Mouse (Mus musculus) thymus, postnatal 4 days (tissue): ENCODE measurements at regions not wholly inside any gene's neighbourhood (a gene's known extent, or its start where the extent isn't known, plus 50 kb on each side); places are given as distances from the start of the nearest gene placed in this dataset.

ENCODE experiments used
- DNase-seq: peaks from one replicate; pipeline ENCODE4 v3.0.0; 2021

DNA sequence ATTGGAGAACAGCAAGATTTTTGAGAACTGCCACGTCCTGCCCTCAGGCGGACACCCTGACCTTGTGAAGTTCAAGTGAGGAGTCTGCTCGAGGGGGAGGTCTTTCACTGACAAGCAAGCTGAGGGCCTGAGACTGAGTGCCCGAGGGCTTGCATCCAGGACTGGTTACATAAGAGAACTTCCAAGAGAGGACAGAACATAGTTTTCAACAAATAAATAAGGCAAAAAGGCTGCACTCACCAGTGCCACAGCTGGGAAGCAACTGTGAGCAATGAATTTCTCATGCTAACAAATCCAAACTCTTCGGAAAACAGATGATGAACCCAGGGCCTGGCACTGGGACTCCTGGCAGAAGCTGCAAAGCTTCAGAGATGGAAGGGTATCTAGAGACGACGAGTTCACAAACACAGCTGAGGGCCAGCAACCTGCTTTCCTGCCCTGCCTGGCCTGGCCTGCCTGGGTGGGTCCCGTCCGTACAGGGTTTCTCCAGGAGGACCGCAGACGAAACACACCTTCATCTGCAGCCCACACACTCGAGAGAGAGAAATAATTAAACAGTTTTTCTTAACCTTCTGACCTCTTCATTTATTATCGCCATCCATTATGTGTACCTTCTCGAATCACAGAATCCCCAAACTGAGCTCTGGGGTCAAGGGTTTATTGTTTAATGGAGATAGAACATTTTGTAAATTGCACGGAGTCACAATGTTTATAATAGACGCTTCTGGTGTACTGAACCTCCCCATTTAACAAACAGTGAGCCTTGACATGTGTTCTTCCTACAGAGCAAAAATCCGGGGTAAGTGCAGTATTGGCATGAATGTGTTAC is 334.3 kb upstream of the Ddhd1 start:
- no peak for DNase-seq

GRCm38 (mm10) chr14:45992870-45993135 is 334.9 kb upstream of the Ddhd1 start:
- no peak for DNase-seq

DNA sequence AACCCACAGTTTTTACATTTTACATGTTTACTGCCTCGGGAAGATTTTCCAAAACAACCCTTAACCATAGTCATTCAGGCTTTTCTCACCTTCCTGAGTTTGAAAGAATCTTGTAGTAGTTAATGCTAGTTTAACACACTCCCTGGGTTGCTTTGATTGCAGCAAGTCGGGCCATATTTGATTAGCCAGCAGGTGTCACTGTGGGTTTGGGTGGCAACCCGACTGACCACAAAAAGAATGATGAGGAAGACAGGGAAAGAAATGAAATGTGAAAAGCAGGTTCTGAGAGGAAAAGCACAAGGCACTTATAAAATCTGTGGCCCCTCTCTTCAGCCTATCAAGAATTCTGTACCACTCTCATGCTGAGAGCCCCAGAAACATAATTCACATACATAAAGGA is 335.7 kb upstream of the Ddhd1 start:
- DNase-seq: peak; percentile 31

DNA sequence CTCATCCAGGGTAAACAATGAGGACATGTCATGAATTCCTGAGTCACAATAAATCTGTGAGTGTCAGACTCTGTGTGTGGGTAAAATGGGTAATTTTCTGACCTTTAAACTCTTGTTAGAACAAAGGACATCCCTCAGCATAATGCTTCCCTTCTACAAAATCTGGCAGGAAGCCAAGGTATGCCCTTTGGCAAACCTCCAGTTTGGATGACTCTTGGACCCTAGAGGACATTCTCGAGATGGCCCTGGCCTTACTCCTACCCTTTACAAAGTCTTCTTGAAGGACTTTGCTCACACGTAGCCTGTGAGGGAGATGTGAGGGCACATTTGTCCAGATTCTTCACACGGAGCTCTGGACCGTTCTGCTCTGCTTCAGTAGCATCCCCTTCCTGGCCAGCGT is 338.8 kb upstream of the Ddhd1 start:
- no peak for DNase-seq

DNA sequence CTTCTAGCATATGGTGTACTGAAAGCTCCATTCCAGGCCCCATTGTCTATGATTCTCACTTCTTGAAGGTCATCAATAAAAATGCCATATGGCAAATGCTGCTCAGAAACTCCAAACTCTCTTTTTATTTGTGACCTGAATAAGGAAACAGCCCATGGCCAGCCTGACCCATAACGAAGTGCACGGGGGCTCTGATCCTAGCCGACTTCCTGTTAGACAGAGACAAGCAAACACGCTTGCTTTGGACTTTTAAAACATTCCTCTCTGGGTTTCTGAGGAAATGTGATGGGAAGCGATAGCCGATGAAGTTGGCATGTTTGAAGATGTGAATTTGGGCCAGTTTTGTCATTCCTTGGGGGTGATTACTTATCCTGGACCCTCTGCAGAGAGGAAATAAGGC is 346.1 kb upstream of the Ddhd1 start:
- no peak for DNase-seq

- no peak for DNase-seq
Observed at GRCm38 (mm10) chr14:46005307-46005706, 347.4 kb upstream of the Ddhd1 start.

DNA sequence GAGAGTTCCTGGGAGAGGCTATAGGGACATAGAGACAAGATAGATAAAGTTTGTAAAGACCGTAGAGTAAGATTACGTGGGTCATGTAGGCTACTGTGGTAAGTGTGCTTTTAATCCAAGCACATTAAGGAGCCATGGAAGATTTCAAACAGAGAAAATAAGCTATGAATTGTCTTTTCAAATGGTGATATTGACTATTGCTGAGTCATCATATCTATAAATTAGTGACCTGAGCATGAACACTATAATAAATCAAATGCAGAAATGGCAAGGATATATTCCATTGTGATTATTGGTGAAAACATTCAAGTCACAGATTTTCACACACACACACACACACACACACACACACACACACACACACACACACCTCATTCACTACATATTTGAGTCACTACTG is 355.3 kb upstream of the Ddhd1 start:
- DNase-seq: no peak

DNA sequence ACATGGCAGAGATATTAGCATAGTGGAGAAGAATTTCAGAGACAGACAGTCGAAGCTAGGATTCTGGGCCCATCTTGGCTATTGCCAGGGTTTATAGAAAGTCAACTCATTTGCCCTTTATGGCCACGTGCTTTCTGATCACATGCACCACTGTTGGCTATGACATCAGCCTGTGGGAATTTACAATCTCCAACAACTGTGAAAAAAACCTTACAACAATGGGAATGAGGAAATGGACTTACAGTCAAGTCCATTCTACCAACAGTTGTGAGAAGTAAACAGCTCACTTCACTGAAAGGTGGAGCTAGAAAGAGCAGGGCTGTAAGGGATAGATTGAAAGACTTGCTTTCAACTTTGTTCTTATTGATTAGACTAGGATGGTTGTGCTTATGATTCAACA is 356.1 kb upstream of the Ddhd1 start:
- DNase-seq: no peak

DNA sequence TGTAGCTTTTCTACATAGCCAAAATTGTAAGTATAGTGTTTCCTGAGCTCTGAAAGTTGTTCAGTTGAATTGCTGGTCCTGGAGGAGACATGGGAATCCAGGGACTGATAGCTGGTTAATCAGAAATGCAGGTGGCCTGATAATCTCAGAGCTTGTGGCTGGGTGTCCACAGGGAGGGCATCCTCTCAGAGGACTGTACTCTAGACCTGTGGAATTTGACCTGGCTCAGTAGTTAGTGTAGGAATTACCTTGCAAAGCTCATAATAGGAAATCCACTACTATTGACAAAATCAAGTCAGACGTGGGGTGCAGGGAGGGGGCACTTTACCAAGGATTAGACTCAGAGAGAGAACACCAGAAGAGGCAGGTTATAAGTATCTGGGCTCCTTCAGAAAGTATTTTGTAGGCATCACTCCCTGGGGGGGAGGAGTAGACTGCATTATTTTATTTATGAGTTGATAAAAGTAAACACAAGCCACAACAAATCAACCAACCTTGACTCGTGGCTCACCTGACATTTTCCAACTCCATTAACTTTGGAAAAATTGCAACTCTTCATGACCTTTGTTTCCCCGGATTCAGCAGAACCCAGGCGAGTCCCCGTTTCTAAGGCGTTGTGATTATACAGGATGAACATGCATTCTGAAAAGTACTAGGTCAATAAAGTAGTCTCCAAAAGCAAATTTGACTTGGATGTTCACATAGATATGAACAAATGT is 357.9 kb upstream of the Ddhd1 start:
- no peak for DNase-seq

DNA sequence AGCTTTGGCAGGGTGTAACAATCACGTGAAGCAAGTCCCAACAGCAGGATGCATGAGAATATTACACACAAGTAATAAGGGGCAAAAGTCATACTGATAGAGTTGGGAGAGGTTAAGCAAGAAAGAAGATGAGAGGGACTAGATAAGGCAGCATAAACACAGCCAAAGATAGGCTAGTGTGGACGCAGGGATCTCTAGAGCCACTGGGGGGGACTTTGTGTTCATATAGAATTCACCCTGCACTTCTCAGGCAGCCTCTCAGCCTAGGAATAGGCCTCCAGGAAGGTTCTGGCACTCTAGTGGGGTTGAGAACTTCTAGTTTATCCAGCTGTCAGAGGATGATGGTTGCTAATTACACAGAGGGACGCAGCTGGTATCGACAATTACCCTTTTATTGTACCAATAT is 358.8 kb upstream of the Ddhd1 start:
- DNase-seq: no peak

GRCm38 (mm10) chr14:46017286-46017685 is 359.3 kb upstream of the Ddhd1 start:
- DNase-seq: no peak

GRCm38 (mm10) chr14:46017976-46018375 is 360.0 kb upstream of the Ddhd1 start:
- no peak for DNase-seq

DNA sequence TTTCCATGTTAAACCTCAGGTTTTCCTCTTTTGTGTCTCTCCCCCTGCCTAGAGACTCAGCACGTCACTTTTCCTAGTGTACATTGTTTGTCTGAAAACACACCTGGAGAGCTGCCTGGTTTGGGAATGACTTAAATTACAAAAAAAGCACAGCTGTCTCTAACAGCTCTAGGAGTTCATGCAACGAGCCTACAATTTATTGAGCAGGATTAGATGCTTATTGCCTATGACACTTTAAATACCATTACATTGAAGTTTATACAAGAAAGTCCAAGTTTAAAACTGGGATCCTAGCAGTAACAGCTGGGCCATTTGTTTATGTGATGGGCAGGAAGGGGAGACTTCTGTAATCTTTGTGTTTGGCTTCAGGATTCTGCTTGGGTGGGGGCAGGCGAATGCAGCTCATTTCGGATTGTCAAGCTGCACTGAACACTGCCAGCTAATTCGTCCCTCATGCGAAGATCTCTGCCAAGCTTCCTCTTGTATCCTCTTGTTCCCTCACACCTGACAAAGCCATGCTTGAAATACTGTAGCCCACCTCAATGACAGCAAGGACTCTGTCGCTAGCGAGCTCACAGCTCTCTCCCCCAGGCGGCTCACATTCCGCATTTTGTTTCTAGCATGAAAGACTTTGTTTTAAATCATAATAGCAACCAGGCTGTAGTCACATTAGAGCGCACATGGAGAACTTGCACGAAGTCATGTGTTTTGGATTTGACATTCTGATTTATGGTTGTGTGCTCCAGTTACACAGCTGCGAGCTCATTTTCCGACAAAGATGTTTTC is 359.8 kb upstream of the Gm15217 start:
- no peak for DNase-seq

DNA sequence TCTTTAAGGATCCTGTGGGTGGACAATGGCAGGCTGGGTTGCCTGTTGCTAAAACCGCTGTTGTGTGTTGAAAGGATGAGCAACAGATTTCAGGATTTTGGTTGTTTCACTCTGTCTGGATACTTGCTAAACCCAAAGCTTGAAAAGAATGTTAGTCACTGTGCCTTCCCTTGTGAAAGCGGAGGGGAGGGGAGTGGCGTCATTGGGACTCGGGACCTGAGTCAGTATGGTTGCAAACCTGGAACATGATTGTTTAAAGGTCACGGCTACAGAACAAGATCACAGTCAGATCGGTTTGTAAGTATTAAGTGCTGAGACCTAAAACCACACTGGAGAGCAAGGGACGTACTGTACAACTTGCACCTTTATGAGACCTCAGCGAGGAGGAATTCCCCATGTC is 344.9 kb upstream of the Gm15217 start:
- DNase-seq: no peak

DNA sequence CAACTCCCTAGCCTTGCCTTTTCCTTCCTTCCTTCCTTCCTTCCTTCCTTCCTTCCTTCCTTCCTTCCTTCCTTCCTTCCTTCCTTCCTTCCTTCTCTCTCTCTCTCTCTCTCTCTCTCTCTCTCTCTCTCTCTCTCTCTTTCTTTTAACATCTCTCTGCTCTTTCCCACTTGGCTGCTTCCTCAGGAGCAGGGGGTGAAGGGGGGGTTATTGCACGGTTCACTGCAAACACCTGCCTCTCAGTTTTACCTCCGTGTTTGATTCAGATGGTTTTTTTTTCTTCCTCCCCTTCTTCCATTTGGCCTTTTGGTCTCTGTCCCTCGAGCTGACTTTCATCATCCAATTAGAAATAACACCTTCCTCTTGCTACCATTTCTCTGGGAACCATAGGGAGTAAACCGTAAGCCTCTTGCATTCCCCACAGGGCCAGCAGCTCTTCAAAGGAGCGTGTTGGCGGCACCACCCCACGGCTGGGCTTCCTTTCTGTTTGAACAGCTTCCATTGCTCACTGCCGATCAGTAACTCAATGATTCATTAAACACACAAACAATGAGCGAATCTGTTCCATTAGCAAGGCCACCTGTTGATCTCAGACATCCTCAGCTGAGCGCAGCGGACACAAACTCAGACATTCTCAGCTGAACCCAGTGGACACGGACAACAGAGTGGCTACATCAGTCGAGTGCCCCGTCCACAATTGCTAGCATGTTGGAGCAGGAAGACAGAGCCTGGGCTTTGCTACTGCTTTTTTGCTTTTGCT is 318.4 kb upstream of the Gm15217 start:
- no peak for DNase-seq

DNA sequence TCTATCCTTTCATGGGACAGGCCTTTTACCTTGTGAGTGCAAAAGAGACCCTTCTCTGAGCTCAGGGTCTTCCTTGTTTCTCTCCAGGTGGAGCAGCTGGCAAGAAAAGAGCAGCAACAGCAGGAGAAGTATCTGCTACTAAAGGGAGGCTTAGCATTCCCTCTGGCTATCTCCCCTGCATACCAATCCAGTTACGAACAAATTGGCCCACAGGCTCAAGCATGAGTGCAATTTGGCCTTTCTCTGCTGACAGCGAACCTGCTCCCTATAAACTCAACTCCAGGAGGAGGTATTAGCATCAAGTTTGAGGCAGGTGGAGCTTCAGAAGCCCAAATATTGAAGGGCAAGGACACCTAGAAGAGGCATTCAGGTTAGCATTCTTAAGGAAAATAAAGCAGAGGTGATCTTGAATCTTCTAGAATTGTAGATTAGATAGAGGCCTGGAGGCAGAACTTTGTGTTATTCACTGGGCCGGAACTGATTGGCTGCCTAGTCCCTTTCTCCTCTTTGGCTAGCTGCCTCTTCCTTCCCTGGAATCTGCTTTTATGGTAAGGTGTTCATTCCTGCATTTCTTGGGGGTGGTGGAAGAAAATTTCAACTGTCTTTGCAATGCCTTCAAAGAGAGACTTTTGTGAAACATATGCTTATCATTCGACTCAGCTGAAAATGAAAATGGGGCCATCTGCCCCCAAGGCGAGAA is 312.0 kb upstream of the Gm15217 start:
- no peak for DNase-seq

DNA sequence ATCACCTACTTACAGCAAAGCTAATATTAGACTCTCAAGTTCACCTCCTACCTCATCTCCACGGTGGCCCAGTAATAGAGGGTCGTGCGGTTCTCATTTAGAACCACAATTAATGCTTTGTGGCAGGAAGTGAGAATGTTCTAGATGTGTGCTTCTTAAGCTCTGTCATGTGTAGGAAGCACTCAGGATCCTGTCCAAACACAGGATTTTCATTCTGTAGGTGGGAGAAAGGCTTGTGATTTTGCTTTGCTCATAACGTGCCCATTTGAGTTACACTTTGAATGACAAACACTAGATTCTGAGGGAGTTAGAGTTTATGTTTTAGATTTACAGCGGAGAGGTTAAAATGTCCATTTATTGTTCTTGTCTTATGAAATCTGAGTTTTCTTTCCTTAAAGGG is 308.0 kb upstream of the Gm15217 start:
- no peak for DNase-seq

DNA sequence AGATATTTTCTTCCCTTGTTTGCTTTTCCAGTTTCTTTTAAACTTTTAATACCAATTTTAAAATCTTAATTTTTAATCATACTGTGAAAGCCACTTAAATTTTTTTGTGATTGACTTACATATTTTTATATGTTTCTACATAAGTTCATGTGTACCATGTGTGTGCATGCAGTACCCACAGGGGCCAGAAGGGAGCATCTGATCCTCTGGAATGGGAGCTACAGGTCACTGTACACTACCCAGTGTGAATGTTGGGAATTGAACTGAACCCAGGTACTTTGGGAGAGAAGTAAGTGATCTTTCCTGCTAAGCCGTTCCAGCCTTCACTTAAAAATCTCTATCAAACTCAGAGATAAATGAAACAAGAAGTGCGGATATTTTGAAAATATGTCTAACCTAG is 302.5 kb upstream of the Gm15217 start:
- DNase-seq: peak; percentile 28

- DNase-seq: no peak
Observed at GRCm38 (mm10) chr14:46077406-46078131, 301.6 kb upstream of the Gm15217 start.

GRCm38 (mm10) chr14:46082646-46083045 is 296.6 kb upstream of the Gm15217 start:
- no peak for DNase-seq

DNA sequence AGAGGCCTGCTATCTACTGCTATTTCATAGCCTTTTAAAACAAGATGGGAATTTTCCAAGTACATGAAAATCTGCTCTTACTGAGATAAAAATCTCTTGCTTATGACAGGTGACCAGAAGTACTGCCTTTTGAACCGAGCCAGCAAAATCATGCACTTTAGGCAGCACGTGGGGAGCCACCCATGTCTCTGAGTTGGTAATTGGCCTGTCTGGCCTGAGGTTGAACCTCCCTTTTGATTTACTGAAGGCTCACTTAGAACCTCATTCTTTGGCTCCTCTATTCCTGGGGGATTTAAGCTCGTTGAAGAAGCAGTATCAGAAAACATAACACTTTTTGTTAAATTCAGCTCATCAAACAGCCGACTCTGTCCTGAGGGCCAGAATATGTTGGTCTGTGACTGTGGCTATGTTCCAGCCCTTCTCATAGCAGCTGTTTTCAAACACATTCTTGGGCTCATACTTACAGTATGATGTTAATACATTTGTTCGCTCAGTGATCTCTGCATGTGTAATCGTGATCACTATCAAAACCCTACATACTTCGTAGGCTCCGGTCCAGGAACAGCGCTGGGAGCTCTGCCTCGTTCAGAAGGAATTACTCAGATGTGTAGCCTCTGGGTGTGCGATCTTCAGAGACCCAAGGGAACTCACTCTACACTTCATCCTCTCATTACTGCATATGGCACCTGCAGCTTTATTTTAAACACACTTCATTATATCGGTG is 290.1 kb upstream of the Gm15217 start:
- no peak for DNase-seq
